Mouse (Mus musculus) ES-E14 (cell line): ENCODE measurements around the gene Nxn. TPM values are rescaled to one million over a fixed set of nuclear protein-coding genes. Genes with fewer than 3 reads are reported as not detected.
A peak's percentile ranks its signal among the peaks of the same experiment; 100 is the strongest.

Experiments used
- DNase-seq: peaks from one replicate; pipeline ENCODE4 v3.0.0-alpha.2; 2013; ENCODE audit warnings: low read depth, low spot score
- H3K27ac ChIP-seq: 2 replicates; pipeline ENCODE4 v1.5.1; 2012; ENCODE audit warnings: low read depth, mild to moderate bottlenecking, low read length, moderate library complexity, mixed read lengths; ENCODE audit not compliant: poor library complexity, insufficient read depth, severe bottlenecking
- H3K36me3 ChIP-seq: 2 replicates; pipeline ENCODE4 v1.6.1; 2012; ENCODE audit warnings: mild to moderate bottlenecking, low read length, moderate library complexity, mixed read lengths; ENCODE audit not compliant: control insufficient read depth, poor library complexity, insufficient read depth, severe bottlenecking
- H3K4me1 ChIP-seq, 2 experiments: fragments of 150-350 bp in 1 of 2; sonication (generic) in 1 of 2; 2 replicates each; pipeline ENCODE4 v1.6.1; 2012; ENCODE audit warnings: low read length in 2 of 2, mild to moderate bottlenecking in 1 of 2, mixed read lengths in 1 of 2; ENCODE audit not compliant: control insufficient read depth in 2 of 2, insufficient read depth in 2 of 2, poor library complexity in 1 of 2
- H3K4me3 ChIP-seq, 2 experiments: fragments of 150-350 bp in 1 of 2; sonication (generic) in 1 of 2; 2 replicates each; pipeline ENCODE4 v1.5.1; 2012; ENCODE audit warnings: low read length in 2 of 2, low read depth in 1 of 2, mild to moderate bottlenecking in 1 of 2, mixed read lengths in 1 of 2; ENCODE audit not compliant: insufficient read depth in 1 of 2, poor library complexity in 1 of 2, severe bottlenecking in 1 of 2
- H3K9ac ChIP-seq: 2 replicates; pipeline ENCODE4 v1.6.1; 2012; ENCODE audit warnings: low read depth, mild to moderate bottlenecking, low read length, mixed read lengths; ENCODE audit not compliant: poor library complexity, insufficient read depth, severe bottlenecking
- H3K9me3 ChIP-seq: fragments of 150-350 bp; sonication (generic); 2 replicates; pipeline ENCODE4 v1.6.1; 2012; ENCODE audit warnings: low read depth, mild to moderate bottlenecking, low read length; ENCODE audit not compliant: control insufficient read depth, insufficient read depth
- CHD2 ChIP-seq: IDR thresholded peaks from 2 replicates; pipeline ENCODE4 v1.6.1; 2014; ENCODE audit warnings: mild to moderate bottlenecking, low read depth, low read length, inconsistent platforms
- HCFC1 ChIP-seq: IDR thresholded peaks from 2 replicates; pipeline ENCODE4 v1.6.1; 2012; ENCODE audit warnings: low read length, inconsistent platforms, borderline replicate concordance; ENCODE audit not compliant: insufficient read depth
- MAFK ChIP-seq: IDR thresholded peaks from 2 replicates; pipeline ENCODE4 v1.6.1; 2014; ENCODE audit warnings: mild to moderate bottlenecking, low read depth, low read length, inconsistent platforms; ENCODE audit not compliant: insufficient read depth
- ZC3H11A ChIP-seq: IDR thresholded peaks from 2 replicates; pipeline ENCODE4 v1.6.1; 2012; ENCODE audit warnings: low read depth, mild to moderate bottlenecking, inconsistent platforms, low read length, borderline replicate concordance
- ZNF384 ChIP-seq: IDR thresholded peaks from 2 replicates; pipeline ENCODE4 v1.6.1; 2012; ENCODE audit warnings: low read depth, low read length, inconsistent platforms
- in situ Hi-C, 2 experiments: fragments of 600-800 bp; cut with MboI; formaldehyde crosslinking; loops; one replicate each; pipeline ENCODE4 v1.15.1; 2025; ENCODE audit warnings: low sequenced_read_pairs in 2 of 2, inconsistent platforms in 1 of 2; ENCODE audit not compliant: unreplicated experiment in 2 of 2
- total RNA-seq: library from RNA; depleted of rRNA; stranded (reverse); fragments of 300-350 nt; gene quantifications from 2 replicates; pipeline ENCODE4 v1.2.3, GENCODE M21; 2012

Gene Nxn
- total RNA-seq, 1 experiment, result 48.0 TPM

GRCm38 (mm10) chr11:76374491-76375185 is 24.3 kb downstream of the Nxn start:
- peak overlapping the region; percentile 48; the same call in 1 of the 2 replicates for H3K27ac ChIP-seq
- no peak for DNase-seq
- no peaks in the 10 kb centered on the region for H3K9me3 ChIP-seq
- H3K36me3 ChIP-seq, result no peaks in the 10 kb centered on the region
- H3K4me3 ChIP-seq, result peak overlapping the region in 1 of 2 experiments; percentile 54; a peak in 2 of 4 replicates
- in situ Hi-C loops, result no loop called here
- H3K9ac ChIP-seq, result no peak overlapping the region; the same call in 1 of the 2 replicates
- H3K4me1 ChIP-seq, result peaks cover 3 to 15% of the 10 kb centered on the region in 2 experiments; a peak in 3 of 4 replicates
- no peak for TF ChIP-seq ZNF384
- no peak for TF ChIP-seq CHD2
- no peak for TF ChIP-seq MAFK
- TF ChIP-seq HCFC1, result no peak
- TF ChIP-seq ZC3H11A, result no peak

- Histone ChIP-seq H3K36me3 (no peaks in the 10 kb centered on the region), H3K9ac (no peak overlapping the region), H3K4me1 (peaks cover 3 to 15% of the 10 kb centered on the region in 2 experiments; a peak in 3 of 4 replicates), H3K27ac (no peak overlapping the region), H3K9me3 (no peaks in the 10 kb centered on the region), H3K4me3 (no peak overlapping the region)
- in situ Hi-C loops, result no loop called here
- no peak for TF ChIP-seq CHD2
- TF ChIP-seq ZNF384, result no peak
- TF ChIP-seq ZC3H11A, result no peak
- no peak for TF ChIP-seq MAFK
- TF ChIP-seq HCFC1, result no peak
- no peak for DNase-seq
Observed at GRCm38 (mm10) chr11:76372534-76372933, 26.4 kb downstream of the Nxn start.

GRCm38 (mm10) chr11:76372120-76372519 is 26.8 kb downstream of the Nxn start:
- no peak for DNase-seq
- in situ Hi-C loops, result no loop called here
- H3K27ac ChIP-seq, result no peak overlapping the region
- TF ChIP-seq ZNF384 (no peak), CHD2 (no peak), ZC3H11A (no peak), HCFC1 (no peak), MAFK (no peak)
- no peaks in the 10 kb centered on the region for H3K9me3 ChIP-seq
- no peak overlapping the region for H3K4me3 ChIP-seq
- peaks cover 5 to 15% of the 10 kb centered on the region in 2 experiments for H3K4me1 ChIP-seq
- no peaks in the 10 kb centered on the region for H3K36me3 ChIP-seq
- no peak overlapping the region for H3K9ac ChIP-seq

- no peak overlapping the region for H3K4me3 ChIP-seq
- TF ChIP-seq ZNF384, result no peak
- TF ChIP-seq ZC3H11A, result no peak
- no peak for TF ChIP-seq MAFK
- no peak for TF ChIP-seq CHD2
- no peak for TF ChIP-seq HCFC1
- H3K9me3 ChIP-seq, result no peaks in the 10 kb centered on the region
- no peak overlapping the region for H3K9ac ChIP-seq
- DNase-seq, result no peak
- H3K4me1 ChIP-seq, result peaks cover 6 to 25% of the 10 kb centered on the region in 2 experiments
- H3K27ac ChIP-seq, result no peak overlapping the region
- H3K36me3 ChIP-seq, result no peaks in the 10 kb centered on the region
- in situ Hi-C loops, result no loop called here
Observed at GRCm38 (mm10) chr11:76370491-76370890, 28.4 kb downstream of the Nxn start.
